Mouse (Mus musculus) midbrain, embryonic 10.5 days (tissue): ENCODE data around the gene Slc4a1. TPM values are rescaled to one million over a fixed set of nuclear protein-coding genes. Genes with fewer than 3 reads are reported as not detected.

Experiments
- DNase-seq: peaks from one replicate; pipeline ENCODE4 v3.0.0-alpha.2; 2017; ENCODE audit warnings: low spot score
- H3K27ac ChIP-seq: fragments of 300-500 bp; sonication (generic); replicated peaks from 2 replicates; pipeline ENCODE4 v1.5.1; 2016; ENCODE audit warnings: mild to moderate bottlenecking
- H3K27me3 ChIP-seq: fragments of 300-500 bp; sonication (generic); 2 replicates; pipeline ENCODE4 v1.6.1; 2016; ENCODE audit warnings: low read depth, mild to moderate bottlenecking; ENCODE audit not compliant: poor library complexity, severe bottlenecking
- H3K36me3 ChIP-seq: fragments of 300-500 bp; sonication (generic); 2 replicates; pipeline ENCODE4 v1.6.1; 2016; ENCODE audit warnings: mild to moderate bottlenecking, moderate library complexity
- H3K4me1 ChIP-seq: fragments of 300-500 bp; sonication (generic); 2 replicates; pipeline ENCODE4 v1.6.1; 2016
- H3K4me3 ChIP-seq: fragments of 300-500 bp; sonication (generic); 2 replicates; pipeline ENCODE4 v1.5.1; 2016; ENCODE audit warnings: mild to moderate bottlenecking, moderate library complexity
- H3K9me3 ChIP-seq: fragments of 300-500 bp; sonication (generic); replicated peaks from 2 replicates; pipeline ENCODE4 v1.6.1; 2016; ENCODE audit warnings: mild to moderate bottlenecking
- WGBS: fragments of 180-500 bp; shearing (Covaris S2); methylation state at CpG from one replicate; pipeline ENCODE4 v1.1.7; 2016; 5-methylcytosine and 5-hydroxymethylcytosine counted together
- polyA plus RNA-seq: library from polyadenylated mRNA; unstranded; fragments of >200 nt; fragmentation: Nextera tagmentation; extraction: Ambion mirVana; gene quantifications from 2 replicates; pipeline ENCODE4 v1.2.1, GENCODE M21; 2016

Slc4a1 gene
- polyA plus RNA-seq, 1 experiment from 2014 or later, result 33.9 TPM

DNA sequence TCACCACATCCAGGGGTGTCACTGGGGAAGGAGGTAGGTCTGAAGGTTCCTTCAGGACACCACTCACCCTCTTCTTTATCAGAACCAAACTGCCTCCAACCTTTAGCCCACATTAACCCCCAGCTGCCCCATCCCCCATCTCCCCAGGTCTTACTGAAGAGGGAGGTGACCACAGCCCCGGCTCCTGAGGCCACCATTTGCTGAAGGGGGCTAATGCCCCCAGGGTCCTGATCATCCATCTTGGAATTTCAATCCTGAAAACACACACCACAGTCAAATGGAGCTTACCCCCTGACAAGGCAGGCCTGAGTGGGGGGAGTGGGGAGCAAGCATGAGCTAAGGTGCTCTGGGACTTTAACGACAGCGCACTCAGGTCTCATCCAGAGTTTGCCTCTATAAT, 40.4 kb upstream of the Slc4a1 start:
- peak overlapping the region; percentile 82 for H3K4me3 ChIP-seq
- H3K4me1 ChIP-seq, result peaks cover 60% of the 10 kb centered on the region
- H3K9me3 ChIP-seq, result no peaks in the 10 kb centered on the region
- no peak for DNase-seq
- H3K27me3 ChIP-seq, result peaks cover 13% of the 10 kb centered on the region
- H3K27ac ChIP-seq, result peak overlapping the region; percentile 91
- 21% methylated on average over 3 of the region's 3 CpGs for WGBS
- peaks cover 42% of the 10 kb centered on the region for H3K36me3 ChIP-seq

DNA sequence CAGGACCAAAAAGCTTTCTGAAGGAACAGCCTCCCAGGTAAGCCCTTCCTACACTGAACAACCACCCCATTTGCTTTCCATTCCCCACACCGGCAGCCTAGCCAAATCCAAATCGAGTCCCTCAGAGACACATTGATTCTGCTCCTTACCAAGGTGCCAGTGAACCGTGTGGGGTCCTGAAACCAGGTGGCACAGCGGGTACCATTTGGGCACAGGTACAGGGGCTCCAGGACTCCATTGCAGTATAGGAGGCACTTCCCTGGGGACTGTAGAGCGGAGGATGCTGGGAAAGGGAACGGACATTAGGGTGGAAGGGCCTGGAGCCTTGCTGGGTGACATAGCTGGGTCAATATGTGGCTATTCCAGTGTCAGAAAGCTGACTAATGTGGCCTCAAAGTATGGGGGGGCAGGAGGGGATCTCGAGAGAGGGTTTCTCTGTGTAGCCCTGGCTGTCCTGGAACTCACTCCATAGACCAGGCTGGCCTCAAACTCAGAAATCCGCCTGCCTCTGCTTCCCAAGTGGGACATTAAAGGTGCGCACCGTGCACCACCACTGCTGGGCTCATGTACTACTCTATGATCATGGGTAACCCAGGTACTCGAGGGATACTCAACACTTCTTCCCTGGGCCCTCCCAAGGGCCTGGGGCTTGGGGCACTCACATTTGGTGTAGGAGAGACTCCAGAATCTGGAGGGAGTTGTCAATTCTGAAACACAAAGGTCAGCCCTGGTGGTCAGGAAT, 39.7 kb upstream of the Slc4a1 start:
- Histone ChIP-seq H3K27ac (peak overlapping the region; percentile 91), H3K27me3 (peaks cover 20% of the 10 kb centered on the region), H3K9me3 (no peaks in the 10 kb centered on the region), H3K36me3 (peaks cover 44% of the 10 kb centered on the region), H3K4me1 (peaks cover 61% of the 10 kb centered on the region), H3K4me3 (peak overlapping the region; percentile 82)
- WGBS, result 89% methylated on average over 11 of the region's 11 CpGs
- DNase-seq, result no peak

DNA sequence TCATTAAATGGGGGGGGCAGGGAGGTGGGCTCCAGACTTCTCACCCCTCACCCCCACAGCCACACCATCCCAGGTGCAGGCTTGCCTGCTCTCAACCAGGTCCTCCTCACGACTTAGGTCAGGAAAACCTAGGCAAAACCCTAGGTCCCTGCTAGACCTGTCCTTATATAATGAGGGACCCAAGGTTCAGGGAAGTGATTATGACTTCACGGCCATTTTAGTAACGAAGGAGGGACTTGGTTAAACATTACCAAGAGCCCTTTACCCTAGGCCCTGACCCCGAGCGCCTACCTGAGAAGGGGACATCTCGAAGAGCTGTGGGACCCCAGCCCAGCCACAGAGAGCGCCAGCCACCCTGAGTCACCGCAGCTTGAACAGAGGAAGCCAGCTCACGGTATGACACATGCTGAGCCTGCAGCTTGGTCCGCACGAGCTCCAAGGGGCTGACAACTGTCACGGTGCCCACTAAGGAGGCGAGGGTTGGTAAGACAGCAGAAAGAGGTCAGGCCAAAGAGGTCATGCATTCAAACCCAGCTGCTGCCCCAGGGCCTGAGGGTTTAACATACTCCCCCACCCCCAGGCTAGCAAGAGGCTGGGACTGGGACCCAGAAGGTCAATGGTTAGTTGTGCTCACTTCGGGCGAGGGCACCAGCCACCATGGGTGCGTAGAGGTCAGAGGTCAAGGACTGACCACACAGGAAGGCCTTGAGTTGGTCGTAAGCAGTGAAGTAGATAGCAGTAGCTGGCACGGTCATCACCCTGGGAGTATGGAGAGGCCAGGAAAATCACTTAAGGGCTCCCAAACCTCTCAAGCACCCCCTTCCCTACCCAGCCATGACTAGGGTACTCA, 38.4 kb upstream of the Slc4a1 start:
- 86% methylated on average over 18 of the region's 18 CpGs for WGBS
- H3K27ac ChIP-seq, result peak overlapping the region; percentile 24; the same call in 1 of the 2 replicates
- peaks cover 33% of the 10 kb centered on the region for H3K27me3 ChIP-seq
- peaks cover 71% of the 10 kb centered on the region for H3K4me1 ChIP-seq
- H3K9me3 ChIP-seq, result no peaks in the 10 kb centered on the region
- H3K4me3 ChIP-seq, result peak overlapping the region; percentile 27; the same call in 1 of the 2 replicates
- no peak for DNase-seq
- peaks cover 56% of the 10 kb centered on the region for H3K36me3 ChIP-seq

DNA sequence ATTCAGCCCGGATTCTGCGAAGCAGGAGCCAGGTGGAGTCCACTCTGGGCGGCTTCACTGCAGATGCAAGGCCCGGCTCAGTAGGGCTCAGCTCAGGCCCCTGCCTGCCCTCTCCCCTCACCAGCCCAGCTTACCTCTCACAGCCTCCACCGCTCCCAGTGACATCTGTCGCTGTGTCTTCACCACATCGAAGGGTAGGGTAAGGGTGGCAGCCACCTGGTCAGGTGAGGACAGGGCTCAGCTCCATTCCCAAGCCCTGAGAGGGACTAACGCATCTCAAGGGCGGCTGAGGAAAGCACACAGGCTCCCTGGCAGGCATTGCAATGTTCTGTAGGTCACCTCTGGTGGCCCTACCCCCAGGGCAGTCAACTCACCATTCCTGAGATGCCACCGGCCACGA, 37.7 kb upstream of the Slc4a1 start:
- no peaks in the 10 kb centered on the region for H3K9me3 ChIP-seq

DNA sequence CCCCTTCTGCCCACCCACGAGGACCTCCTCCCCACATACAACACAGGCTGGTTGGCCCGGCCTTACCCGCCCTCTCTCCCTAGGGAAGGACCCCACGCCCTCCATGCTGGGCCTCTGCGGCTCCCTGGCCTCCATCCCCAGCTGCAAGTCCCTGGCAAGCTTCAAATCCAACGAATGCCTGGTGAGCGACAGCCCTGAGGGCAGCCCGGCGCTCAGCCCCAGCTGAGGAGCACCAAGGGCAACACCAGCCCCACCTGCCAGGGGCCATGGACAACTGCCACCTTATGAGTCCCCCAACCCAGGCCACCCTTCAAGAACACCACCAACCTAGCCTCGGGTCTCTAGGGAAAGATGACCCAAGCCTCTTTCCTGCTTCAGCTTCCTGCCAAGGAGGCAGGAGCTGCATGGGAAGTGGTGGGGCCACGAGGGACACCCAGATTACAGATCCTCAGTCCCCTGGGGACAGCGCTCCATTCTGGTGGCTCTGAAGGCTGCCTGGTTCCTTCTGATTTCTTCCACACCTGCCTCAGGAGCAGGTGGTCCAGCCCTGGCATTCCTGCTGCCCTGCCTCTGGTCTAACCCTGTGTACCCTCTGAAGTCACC, 36.0 kb upstream of the Slc4a1 start:
- H3K27me3 ChIP-seq, result peaks cover 57% of the 10 kb centered on the region

More for the DNA sequence above, 37.7 kb upstream of the Slc4a1 start:
- Histone ChIP-seq H3K36me3 (peaks cover 58% of the 10 kb centered on the region), H3K4me3 (no peak overlapping the region; the same call in 1 of the 2 replicates), H3K4me1 (peaks cover 69% of the 10 kb centered on the region), H3K27me3 (peaks cover 40% of the 10 kb centered on the region), H3K27ac (no peak overlapping the region)
- no peak for DNase-seq
- 95% methylated on average over 11 of the region's 11 CpGs for WGBS

DNA sequence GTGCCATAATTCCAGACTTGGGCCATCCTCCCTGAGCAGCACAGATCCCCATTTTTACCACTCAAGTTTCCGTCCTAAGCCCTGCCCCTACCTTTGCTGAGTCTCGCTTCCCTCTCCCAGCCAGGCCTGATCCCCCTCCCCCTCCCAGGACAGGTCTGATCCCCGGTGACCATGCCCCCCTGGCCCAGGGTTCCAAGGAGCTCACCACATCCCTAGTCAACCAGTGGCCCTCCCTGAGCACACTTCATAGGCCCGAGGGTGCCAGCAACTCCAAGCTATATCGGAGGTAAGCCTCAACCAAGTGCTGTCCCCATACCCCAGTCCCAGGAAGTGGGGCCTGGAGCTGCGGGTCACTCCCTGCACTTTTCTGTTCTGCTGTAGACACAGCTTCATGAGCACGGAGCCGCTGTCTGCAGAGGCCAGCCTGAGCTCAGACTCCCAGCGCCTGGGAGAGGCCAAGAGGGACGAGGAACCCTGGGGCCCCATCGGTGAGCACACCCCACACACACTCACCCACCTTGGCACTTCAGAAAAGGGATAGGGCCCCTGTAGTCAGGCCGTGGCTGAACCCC, 34.6 kb upstream of the Slc4a1 start:
- Histone ChIP-seq H3K9me3 (no peaks in the 10 kb centered on the region), H3K27ac (no peak overlapping the region), H3K36me3 (peaks cover 65% of the 10 kb centered on the region), H3K27me3 (peaks cover 62% of the 10 kb centered on the region), H3K4me1 (peaks cover 69% of the 10 kb centered on the region), H3K4me3 (peak overlapping the region; percentile 9; the same call in 1 of the 2 replicates)
- 24% methylated on average over 12 of the region's 12 CpGs for WGBS
- DNase-seq, result no peak

More for the DNA sequence above, 36.0 kb upstream of the Slc4a1 start:
- no peak overlapping the region for H3K27ac ChIP-seq
- WGBS, result 62% methylated on average over 12 of the region's 12 CpGs
- H3K36me3 ChIP-seq, result peaks cover 66% of the 10 kb centered on the region
- DNase-seq, result no peak
- no peaks in the 10 kb centered on the region for H3K9me3 ChIP-seq
- peaks cover 69% of the 10 kb centered on the region for H3K4me1 ChIP-seq
- H3K4me3 ChIP-seq, result no peak overlapping the region

DNA sequence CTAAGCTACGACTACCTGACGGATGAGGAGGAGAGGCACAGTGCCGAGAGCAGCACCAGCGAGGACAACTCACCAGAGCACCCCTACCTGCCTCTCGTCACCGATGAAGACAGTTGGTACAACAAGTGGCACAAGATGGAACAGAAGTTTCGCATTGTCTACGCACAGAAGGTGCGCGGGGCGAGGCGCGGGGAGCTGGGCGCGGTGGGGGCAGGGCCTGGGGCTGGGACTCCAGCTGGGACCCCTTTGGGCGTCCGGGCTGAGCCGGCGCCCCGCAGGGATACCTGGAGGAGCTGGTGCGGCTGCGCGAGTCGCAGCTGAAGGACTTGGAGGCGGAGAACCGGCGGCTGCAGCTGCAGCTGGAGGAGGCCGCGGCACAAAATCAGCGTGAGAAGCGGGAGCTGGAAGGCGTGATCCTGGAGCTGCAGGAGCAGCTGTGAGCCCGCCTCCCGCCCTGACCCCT, 33.6 kb upstream of the Slc4a1 start:
- peaks cover 69% of the 10 kb centered on the region for H3K4me1 ChIP-seq
- 2% methylated on average over 34 of the region's 34 CpGs for WGBS
- peaks cover 71% of the 10 kb centered on the region for H3K27me3 ChIP-seq
- H3K9me3 ChIP-seq, result no peaks in the 10 kb centered on the region
- peak; percentile 48 for DNase-seq
- H3K36me3 ChIP-seq, result peaks cover 57% of the 10 kb centered on the region
- H3K4me3 ChIP-seq, result peak overlapping the region; percentile 43
- peak overlapping the region; percentile 28; the same call in 1 of the 2 replicates for H3K27ac ChIP-seq

DNA sequence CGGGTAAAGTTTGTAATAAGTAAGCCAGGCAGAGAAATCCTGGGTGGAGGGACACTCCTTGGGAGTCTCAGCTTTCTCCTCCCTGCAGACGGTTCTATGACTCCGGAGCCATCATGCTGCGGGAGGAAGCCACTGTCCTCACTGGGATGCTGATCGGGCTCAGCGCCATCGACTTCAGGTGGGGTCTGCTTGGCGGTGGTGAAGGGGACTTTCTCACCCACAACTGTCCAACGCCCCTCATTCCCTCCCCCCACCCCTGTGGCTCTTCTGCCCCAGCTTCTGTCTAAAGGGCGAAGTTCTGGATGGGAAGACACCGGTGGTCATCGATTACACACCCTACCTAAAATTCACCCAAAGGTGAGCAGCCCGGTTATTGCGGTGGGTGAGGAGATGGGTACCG, 33.1 kb upstream of the Slc4a1 start:
- peaks cover 52% of the 10 kb centered on the region for H3K36me3 ChIP-seq
- H3K27ac ChIP-seq, result no peak overlapping the region
- H3K27me3 ChIP-seq, result peaks cover 76% of the 10 kb centered on the region
- no peak for DNase-seq
- H3K4me1 ChIP-seq, result peaks cover 69% of the 10 kb centered on the region
- no peaks in the 10 kb centered on the region for H3K9me3 ChIP-seq
- peak overlapping the region; percentile 43 for H3K4me3 ChIP-seq
- WGBS, result 17% methylated on average over 15 of the region's 15 CpGs

DNA sequence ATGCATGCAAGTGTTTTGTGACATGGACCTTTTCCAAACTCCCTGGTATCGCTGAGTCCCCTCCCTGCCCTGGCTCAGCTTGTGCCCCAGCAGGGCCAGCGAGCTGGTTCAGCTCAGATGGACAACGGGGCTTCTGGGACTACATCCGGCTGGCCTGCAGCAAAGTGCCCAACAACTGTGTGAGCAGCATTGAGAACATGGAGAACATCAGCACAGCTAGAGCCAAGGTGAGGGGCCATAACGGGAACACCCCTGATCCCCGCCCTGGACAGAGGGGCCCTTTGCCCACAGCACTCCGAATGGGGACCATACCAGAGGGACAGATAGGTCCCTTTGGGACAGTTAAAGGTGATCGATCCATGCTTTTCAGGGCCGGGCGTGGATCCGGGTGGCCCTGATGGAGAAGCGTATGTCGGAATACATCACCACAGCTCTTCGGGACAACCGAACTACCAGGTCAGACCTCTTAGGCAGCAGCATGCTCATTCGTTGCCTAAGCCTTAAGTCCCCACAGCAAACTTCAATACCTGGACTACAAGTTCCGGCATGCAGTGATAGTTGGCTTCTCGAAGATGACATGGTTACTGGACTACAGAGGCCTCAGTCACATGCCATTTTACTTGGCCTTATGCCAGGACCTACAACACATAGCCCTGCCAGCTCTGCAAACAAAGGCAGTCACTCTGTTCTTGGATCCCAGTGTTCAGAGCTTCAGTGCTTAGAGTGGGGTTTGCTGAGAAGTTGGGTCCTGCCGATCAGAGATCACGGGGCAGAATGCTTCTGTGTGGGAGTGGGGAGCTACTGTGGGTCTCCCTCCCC, 32.2 kb upstream of the Slc4a1 start:
- H3K27me3 ChIP-seq, result peaks cover 79% of the 10 kb centered on the region
- peaks cover 43% of the 10 kb centered on the region for H3K36me3 ChIP-seq
- H3K4me3 ChIP-seq, result no peak overlapping the region
- H3K27ac ChIP-seq, result no peak overlapping the region
- H3K9me3 ChIP-seq, result no peaks in the 10 kb centered on the region
- no peak for DNase-seq
- WGBS, result 86% methylated on average over 20 of the region's 20 CpGs
- peaks cover 78% of the 10 kb centered on the region for H3K4me1 ChIP-seq

DNA sequence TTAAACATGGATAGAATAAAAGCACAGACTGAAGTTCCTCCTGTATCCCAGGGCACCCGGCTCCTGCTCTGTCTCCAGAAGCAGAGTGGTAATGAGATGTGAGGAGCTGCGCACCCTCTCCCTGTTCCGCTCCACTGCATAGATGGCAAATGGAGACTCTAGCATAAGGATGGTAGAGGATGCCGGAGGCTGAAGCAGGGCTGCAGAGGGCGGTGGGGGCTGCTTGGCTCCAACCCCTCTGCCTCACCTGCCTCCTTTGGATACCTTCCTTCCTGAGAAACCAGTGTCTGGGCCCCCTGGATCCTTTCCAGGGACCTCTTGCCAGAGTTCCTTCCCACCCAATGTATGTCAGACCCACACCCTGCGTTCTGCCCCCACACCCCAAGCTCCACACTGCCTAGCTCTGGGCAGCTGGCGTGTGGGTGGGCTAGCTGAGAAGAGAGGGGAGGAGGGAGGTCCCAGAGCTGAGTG, 30.7 kb upstream of the Slc4a1 start:
- DNase-seq, result no peak
- H3K9me3 ChIP-seq, result no peaks in the 10 kb centered on the region
- 81% methylated on average over 7 of the region's 7 CpGs for WGBS
- peaks cover 69% of the 10 kb centered on the region for H3K27me3 ChIP-seq
- no peak overlapping the region for H3K27ac ChIP-seq
- peaks cover 28% of the 10 kb centered on the region for H3K36me3 ChIP-seq
- peaks cover 79% of the 10 kb centered on the region for H3K4me1 ChIP-seq
- H3K4me3 ChIP-seq, result peak overlapping the region; percentile 20; the same call in 1 of the 2 replicates

DNA sequence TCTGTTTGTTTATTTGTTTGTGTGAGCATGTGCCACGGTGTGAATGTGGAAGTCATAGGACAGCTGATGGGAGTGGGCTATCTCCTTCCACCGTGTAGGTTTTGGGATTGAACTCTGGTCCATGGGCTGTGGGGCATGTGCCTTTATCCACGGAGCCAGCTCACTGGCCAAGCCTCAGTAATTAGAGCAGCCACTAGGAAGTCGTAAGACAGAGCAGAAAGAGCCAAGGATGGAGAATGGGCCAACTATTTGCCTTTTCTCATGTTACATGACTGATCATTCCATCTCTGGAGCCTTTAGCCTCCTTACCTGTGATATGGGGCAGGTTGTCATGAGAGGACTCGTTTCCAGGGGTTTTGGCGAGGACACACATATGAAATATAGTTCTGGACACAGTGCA, 30.3 kb upstream of the Slc4a1 start:
- H3K4me3 ChIP-seq, result peak overlapping the region; percentile 20; the same call in 1 of the 2 replicates
- no peak overlapping the region for H3K27ac ChIP-seq
- H3K36me3 ChIP-seq, result peaks cover 24% of the 10 kb centered on the region
- peaks cover 65% of the 10 kb centered on the region for H3K27me3 ChIP-seq
- no peak for DNase-seq
- WGBS, result 70% methylated on average over 6 of the region's 6 CpGs
- no peaks in the 10 kb centered on the region for H3K9me3 ChIP-seq
- peaks cover 78% of the 10 kb centered on the region for H3K4me1 ChIP-seq
